Mouse (Mus musculus): ENCODE results near the gene Sh3bgrl3. TPM values are rescaled to one million over a fixed set of nuclear protein-coding genes. Genes with fewer than 3 reads are reported as not detected.

Sh3bgrl3 gene
- polyA plus RNA-seq, 1 experiment from 2014 or later = 190 TPM

DNA sequence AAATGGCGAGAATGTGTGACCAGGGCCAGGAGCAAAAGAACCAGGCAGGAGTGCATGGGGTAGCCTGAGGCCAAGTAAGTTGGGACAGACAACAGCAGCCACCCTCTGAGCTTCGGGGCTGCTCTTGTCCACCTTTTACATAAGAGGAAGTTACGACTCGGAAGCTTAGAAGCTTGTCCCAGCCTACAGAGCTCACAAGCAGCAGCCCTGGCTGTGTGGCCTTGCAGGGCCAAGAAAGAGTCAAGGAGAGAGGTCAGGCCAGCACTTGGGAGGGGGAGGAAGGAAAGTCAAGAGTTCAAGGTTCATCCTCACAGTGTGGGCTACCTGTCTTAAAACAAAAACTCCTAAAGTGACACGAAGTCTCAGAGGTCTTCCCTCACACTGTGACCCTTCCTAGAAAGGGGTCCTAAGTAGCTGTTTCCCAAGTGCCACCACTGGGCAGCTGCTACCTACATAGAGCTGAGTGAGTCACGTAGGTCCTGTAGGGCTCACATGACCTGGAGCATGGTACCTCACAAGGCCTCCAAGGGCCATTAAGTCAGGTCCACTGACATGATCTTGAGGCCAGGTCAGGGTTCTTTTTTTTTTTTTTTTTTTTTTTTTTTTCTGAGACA, 8.3 kb downstream of the Sh3bgrl3 start:
- Histone ChIP-seq H3K4me2 (no peak overlapping the region), H3K9ac (no peak overlapping the region), H3K4me3 (no peak overlapping the region), H3K27ac (ENCODE audit: poor library complexity, severe bottlenecking) (no peak overlapping the region), H3K4me1 (replicated peaks) (peaks cover 11% of the 10 kb centered on the region; the same call in 1 of the 2 replicates), H3K36me3 (no peaks in the 10 kb centered on the region), H3K9me3 (replicated peaks) (no peaks in the 10 kb centered on the region), H3K27me3 (replicated peaks) (no peaks in the 10 kb centered on the region; the same call in 1 of the 2 replicates)
- whole genome bisulfite sequencing = 76% methylated on average over 6 of the region's 6 CpGs
- no peak for ATAC-seq (ENCODE audit: insufficient number of reproducible peaks, low FRiP score)

DNA sequence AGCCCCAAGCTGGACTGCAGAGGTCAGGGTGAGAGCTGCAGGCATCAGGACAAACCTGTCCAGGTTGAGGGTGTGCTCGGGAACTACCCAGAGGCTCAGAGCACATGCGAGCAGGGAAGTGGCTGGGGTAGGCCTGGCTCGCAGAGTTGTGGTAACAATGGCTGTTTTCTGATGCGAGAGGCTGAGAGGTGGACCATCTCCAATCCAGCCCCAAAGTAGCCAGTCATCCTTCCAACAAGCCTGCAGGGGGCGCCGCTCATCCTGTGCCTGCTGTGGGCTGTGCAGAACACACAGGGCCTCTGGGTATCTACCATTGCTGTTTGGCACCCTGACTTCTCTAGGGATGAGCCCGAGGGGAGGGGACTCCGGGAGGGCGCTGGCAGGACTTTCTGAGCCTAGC, 8.9 kb downstream of the Sh3bgrl3 start:
- Histone ChIP-seq H3K4me3 (no peak overlapping the region), H3K4me2 (no peak overlapping the region), H3K27me3 (replicated peaks) (no peaks in the 10 kb centered on the region; the same call in 1 of the 2 replicates), H3K27ac (ENCODE audit: poor library complexity, severe bottlenecking) (no peak overlapping the region), H3K36me3 (no peaks in the 10 kb centered on the region), H3K4me1 (replicated peaks) (peaks cover 11% of the 10 kb centered on the region; the same call in 1 of the 2 replicates), H3K9me3 (replicated peaks) (no peaks in the 10 kb centered on the region), H3K9ac (no peak overlapping the region)
- 65% methylated on average over 9 of the region's 9 CpGs for WGBS
- no peak for ATAC-seq (ENCODE audit: insufficient number of reproducible peaks, low FRiP score)

DNA sequence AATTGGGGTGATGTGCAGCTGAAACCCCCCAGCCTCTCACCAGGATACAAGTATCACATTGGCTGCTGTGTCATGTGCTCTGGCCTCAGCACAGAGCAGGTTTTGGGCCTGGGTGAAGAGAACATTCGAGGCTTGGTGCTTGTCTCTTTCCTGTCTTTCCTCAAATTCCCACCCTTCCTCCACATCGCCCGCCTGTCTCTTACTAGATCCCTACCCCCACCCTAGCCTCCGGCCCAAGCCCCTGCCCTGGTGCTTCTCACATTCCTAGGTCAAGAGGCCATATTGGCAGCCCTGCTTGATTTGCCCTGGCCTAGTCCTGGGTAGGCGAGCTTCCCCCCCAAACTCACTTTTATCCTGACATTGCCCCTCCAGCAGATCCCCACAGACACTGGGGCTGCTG, 9.5 kb downstream of the Sh3bgrl3 start:
- Histone ChIP-seq H3K9ac (no peak overlapping the region), H3K9me3 (replicated peaks) (no peaks in the 10 kb centered on the region), H3K4me1 (replicated peaks) (peaks cover 6% of the 10 kb centered on the region; the same call in 1 of the 2 replicates), H3K27ac (ENCODE audit: poor library complexity, severe bottlenecking) (no peak overlapping the region), H3K4me3 (no peak overlapping the region), H3K36me3 (no peaks in the 10 kb centered on the region), H3K27me3 (replicated peaks) (no peaks in the 10 kb centered on the region; the same call in 1 of the 2 replicates), H3K4me2 (no peak overlapping the region)
- ATAC-seq (ENCODE audit: insufficient number of reproducible peaks, low FRiP score) = no peak
- WGBS = 69% methylated on average over 5 of the region's 5 CpGs

DNA sequence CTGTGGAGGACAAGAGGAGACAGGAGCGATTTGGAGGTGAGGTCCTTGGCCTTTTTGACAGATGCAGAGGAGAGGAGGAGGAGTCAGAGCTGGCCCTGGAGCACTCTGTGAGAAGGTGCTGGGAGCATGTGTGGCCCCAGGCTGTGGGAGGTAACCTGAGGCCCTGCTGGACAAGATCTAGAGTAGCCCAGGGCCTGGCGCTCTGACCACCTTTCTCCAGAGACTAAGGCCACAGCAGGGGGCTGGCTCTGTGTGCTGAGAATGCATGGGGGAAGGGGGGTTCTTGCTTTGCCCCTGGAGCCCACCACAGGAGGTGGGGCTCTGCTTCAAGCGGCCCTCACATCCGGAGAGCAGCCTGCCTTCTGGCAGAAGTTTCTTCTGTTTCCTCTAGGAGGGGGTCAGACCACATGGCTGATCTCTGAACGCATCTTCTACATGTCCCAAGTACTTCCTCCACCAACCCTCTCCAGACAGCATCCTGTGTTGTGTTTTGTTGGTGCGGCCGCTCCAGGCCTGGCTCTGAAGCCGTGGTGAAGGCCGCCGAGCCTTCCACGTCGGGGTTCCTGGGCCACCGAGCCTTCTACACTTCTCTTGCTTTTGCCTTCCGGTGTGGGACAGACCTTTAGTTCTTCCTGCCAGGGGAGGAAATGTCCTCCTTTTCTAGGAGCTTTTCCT, 10.3 kb downstream of the Sh3bgrl3 start:
- Histone ChIP-seq H3K9ac (no peak overlapping the region), H3K4me1 (replicated peaks) (peaks cover 6% of the 10 kb centered on the region), H3K27me3 (replicated peaks) (no peaks in the 10 kb centered on the region; the same call in 1 of the 2 replicates), H3K27ac (ENCODE audit: poor library complexity, severe bottlenecking) (no peak overlapping the region), H3K9me3 (replicated peaks) (no peaks in the 10 kb centered on the region), H3K4me3 (no peak overlapping the region), H3K4me2 (no peak overlapping the region), H3K36me3 (no peaks in the 10 kb centered on the region)
- 58% methylated on average over 14 of the region's 14 CpGs for WGBS
- ATAC-seq (ENCODE audit: insufficient number of reproducible peaks, low FRiP score) = no peak

DNA sequence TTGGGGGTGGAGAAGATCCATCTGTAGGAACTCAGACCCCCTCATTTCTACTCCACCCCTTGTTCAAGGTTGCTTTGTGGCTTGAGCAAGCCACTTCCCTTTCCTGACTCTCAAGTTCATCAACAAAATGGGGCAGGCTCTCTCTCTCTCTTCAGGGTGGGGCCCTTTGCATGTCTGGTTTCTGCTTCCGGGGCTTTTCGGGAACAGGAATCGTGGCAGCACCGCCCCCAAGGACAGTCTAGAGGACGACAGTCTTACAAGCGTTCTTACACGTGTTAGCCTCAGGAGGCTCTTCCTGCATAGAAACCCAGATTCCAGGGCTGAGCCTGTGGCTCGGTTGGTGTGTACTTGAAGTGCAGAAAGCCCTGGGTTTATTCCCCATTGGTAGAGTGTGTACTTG, 11.6 kb downstream of the Sh3bgrl3 start:
- WGBS = 71% methylated on average over 8 of the region's 8 CpGs
- Histone ChIP-seq H3K4me3 (no peak overlapping the region), H3K27me3 (replicated peaks) (no peaks in the 10 kb centered on the region), H3K4me2 (no peak overlapping the region), H3K9me3 (replicated peaks) (no peaks in the 10 kb centered on the region), H3K27ac (ENCODE audit: poor library complexity, severe bottlenecking) (no peak overlapping the region), H3K4me1 (replicated peaks) (peaks cover 15% of the 10 kb centered on the region), H3K9ac (no peak overlapping the region), H3K36me3 (no peaks in the 10 kb centered on the region)
- no peak for ATAC-seq (ENCODE audit: insufficient number of reproducible peaks, low FRiP score)

DNA sequence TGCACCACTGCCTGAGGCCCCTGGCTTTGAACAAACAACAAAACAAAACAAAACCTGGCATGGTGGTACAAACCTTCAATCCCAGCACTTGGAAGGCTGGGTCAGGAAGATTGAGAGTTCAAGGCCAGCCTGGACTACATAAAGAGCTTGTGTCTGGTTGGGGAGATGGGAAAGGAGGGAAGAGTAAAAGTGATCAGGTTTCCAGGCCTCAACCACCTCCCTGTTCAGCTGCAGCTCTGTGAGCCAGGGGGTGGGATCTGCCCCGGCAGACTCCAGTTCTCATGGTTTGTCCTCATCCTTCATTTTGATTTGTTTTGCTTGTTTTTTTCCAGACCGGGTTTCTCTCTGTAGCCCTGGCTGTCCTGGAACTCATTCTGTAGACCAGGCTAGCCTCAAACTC, 12.1 kb downstream of the Sh3bgrl3 start:
- no peak overlapping the region for H3K9ac ChIP-seq
- 85% methylated on average over 2 of the region's 2 CpGs for WGBS
- no peak for ATAC-seq (ENCODE audit: insufficient number of reproducible peaks, low FRiP score)
- H3K9me3 ChIP-seq (replicated peaks) = no peaks in the 10 kb centered on the region
- peaks cover 16% of the 10 kb centered on the region for H3K4me1 ChIP-seq (replicated peaks)
- no peak overlapping the region for H3K27ac ChIP-seq (ENCODE audit: poor library complexity, severe bottlenecking)
- H3K36me3 ChIP-seq = no peaks in the 10 kb centered on the region
- no peak overlapping the region for H3K4me3 ChIP-seq
- no peaks in the 10 kb centered on the region for H3K27me3 ChIP-seq (replicated peaks)
- H3K4me2 ChIP-seq = no peak overlapping the region

DNA sequence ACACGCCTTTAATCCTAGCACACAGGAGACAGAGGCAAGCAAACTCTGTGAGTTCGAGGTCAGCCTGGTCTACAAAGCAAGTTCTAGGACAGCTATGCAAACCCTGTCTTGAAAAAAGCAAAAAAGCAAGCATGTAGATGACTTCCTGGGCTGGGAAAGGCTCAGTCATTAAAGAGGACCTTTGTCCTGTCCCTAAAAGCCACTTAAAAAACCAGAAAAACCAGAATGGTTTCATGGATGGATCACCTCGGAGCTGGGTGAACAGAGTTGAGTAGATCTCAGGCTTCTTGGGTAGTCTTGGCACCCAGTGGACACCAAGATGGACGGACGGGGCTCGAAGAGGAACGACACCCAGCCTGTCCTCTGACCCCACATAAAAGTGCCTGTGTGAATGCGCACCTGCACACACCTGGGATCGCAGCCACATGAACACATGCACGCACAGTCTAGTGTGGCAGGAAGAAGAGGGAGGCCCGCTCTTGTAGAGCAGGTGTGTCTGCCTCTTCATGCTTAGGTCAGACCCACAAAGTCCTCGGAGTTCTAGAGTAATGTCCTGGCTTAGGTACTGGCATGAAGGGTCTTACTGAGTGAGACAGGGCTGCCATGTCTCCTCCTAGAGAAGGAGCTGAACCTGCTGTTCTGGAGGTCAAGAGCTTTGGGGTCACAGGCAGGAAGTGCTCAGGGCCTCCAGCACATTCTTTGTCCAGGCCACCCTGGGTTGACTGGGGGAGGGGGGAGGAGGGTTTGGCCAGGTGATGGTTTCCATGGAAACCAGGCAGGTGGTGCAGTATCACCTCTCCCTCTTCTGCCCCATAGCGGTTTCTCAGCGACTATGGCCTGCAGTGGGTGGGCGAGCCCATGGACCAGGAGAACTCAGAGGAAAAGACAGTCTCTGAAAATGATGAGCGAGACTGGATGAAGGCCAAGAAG, 13.1 kb downstream of the Sh3bgrl3 start:
- no peak for ATAC-seq (ENCODE audit: insufficient number of reproducible peaks, low FRiP score)
- no peak overlapping the region for H3K4me3 ChIP-seq
- no peaks in the 10 kb centered on the region for H3K36me3 ChIP-seq
- WGBS = 84% methylated on average over 16 of the region's 16 CpGs
- H3K9me3 ChIP-seq (replicated peaks) = no peaks in the 10 kb centered on the region
- H3K9ac ChIP-seq = no peak overlapping the region
- no peaks in the 10 kb centered on the region for H3K27me3 ChIP-seq (replicated peaks)
- H3K4me1 ChIP-seq (replicated peaks) = peaks cover 22% of the 10 kb centered on the region
- no peak overlapping the region for H3K27ac ChIP-seq (ENCODE audit: poor library complexity, severe bottlenecking)
- no peak overlapping the region for H3K4me2 ChIP-seq

DNA sequence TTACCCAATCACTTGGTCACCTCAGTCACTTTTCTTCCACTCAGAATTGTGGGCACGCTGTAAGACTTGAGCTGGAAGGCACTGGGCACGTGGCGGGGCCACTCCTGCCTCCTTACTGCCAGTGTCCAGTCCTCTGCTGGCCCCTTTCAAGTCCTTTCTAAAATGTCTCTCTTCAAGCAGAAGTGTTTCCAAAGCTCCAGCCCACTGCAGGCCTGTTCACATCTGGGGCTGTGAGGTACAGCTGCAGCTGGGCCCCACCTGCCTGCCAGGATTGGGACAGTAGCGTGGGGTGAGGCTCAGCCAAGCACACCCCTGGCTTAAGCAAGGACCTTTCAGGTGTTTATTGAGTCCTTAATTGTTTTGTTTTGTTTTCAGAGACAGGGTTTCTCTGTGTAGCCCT, 14.6 kb downstream of the Sh3bgrl3 start:
- Histone ChIP-seq H3K4me1 (replicated peaks) (peaks cover 32% of the 10 kb centered on the region), H3K9me3 (replicated peaks) (no peaks in the 10 kb centered on the region), H3K27ac (ENCODE audit: poor library complexity, severe bottlenecking) (no peak overlapping the region), H3K27me3 (replicated peaks) (no peaks in the 10 kb centered on the region), H3K36me3 (no peaks in the 10 kb centered on the region), H3K4me2 (no peak overlapping the region), H3K9ac (no peak overlapping the region), H3K4me3 (no peak overlapping the region)
- 85% methylated on average over 4 of the region's 4 CpGs for WGBS
- no peak for ATAC-seq (ENCODE audit: insufficient number of reproducible peaks, low FRiP score)

DNA sequence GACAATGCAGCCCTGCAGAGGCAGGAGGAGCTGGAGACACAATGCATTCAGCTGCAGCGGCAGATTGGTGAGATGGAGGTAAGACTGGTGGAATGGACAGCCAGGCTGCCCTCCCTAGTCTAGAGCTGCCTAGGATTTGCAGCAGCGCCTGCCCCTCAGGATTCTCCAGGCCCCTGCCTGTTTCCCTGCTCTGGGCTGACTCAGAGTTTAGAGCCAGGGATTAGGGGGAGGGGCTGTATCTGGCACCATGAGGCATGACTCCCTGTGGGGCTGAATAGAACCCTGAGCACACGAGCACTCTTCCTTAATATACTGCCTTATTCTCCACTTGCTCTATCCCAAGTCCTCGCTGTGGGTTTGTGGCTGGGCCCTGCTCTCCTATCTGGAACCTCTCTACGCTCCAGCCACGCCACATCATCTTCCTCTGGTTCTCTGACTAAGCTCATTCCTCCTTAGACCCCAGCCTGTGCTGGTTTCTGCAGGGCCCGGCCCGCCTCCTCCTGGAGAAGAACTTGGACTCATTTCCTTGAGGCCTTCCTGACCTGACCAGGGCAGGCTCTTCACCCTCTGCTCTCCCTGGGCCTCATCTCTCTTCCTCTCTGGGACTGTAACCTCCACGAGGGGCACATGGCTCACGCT, 15.1 kb downstream of the Sh3bgrl3 start:
- Histone ChIP-seq H3K27ac (ENCODE audit: poor library complexity, severe bottlenecking) (no peak overlapping the region), H3K27me3 (replicated peaks) (no peaks in the 10 kb centered on the region), H3K36me3 (no peaks in the 10 kb centered on the region), H3K9me3 (replicated peaks) (no peaks in the 10 kb centered on the region), H3K9ac (no peak overlapping the region), H3K4me2 (no peak overlapping the region), H3K4me1 (replicated peaks) (peaks cover 38% of the 10 kb centered on the region), H3K4me3 (no peak overlapping the region)
- ATAC-seq (ENCODE audit: insufficient number of reproducible peaks, low FRiP score) = 0 out of 2 replicates have a peak, but pooled peaks have one; percentile 31
- 55% methylated on average over 10 of the region's 10 CpGs for WGBS

DNA sequence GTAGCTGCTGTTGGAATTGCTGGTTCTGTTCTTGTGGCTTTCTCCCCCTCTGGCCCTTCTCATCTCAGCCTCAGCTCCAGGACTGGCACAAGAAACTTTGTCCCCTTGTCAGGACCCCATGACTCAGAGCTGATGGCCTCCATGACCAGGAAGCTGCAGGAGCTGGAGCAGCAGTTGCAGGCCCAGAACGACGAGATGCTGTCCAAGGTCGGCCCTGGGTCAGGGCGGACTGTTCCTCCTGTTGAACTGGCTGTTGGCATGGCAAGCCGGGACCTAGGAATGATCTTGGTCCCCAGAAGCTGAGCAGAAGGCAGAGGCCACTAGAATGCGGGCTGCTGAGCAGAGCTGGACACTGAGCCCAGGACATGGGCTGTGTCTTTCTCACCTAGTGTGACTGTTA, 16.2 kb downstream of the Sh3bgrl3 start:
- H3K9me3 ChIP-seq (replicated peaks) = no peaks in the 10 kb centered on the region
- H3K4me2 ChIP-seq = no peak overlapping the region
- ATAC-seq (ENCODE audit: insufficient number of reproducible peaks, low FRiP score) = no peak
- H3K4me3 ChIP-seq = no peak overlapping the region
- no peak overlapping the region for H3K9ac ChIP-seq
- no peaks in the 10 kb centered on the region for H3K27me3 ChIP-seq (replicated peaks)
- H3K36me3 ChIP-seq = no peaks in the 10 kb centered on the region
- H3K4me1 ChIP-seq (replicated peaks) = peaks cover 39% of the 10 kb centered on the region
- no peak overlapping the region for H3K27ac ChIP-seq (ENCODE audit: poor library complexity, severe bottlenecking)
- WGBS = 59% methylated on average over 6 of the region's 6 CpGs

DNA sequence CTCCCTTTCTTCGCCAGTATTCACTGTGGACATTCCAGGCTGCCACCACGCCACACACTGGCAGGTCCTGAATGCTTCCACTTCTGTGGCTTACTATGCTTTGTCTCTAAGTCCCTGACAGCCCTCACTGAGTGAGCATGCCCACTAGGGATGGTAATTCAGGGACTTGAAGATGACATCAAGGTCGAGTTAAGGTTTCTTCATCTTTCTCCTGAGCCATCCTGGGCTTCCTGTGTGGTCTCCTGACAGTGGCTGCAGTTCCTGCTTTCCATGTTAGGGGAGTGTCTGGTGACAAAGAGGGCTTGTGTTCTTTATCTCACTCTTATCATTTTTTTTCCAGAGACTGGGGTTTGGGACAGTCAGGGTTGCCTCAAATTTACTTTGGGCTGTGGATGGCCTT, 17.9 kb downstream of the Sh3bgrl3 start:
- Histone ChIP-seq H3K4me1 (replicated peaks) (peaks cover 39% of the 10 kb centered on the region), H3K9ac (no peak overlapping the region), H3K27me3 (replicated peaks) (no peaks in the 10 kb centered on the region), H3K27ac (ENCODE audit: poor library complexity, severe bottlenecking) (no peak overlapping the region), H3K4me2 (no peak overlapping the region), H3K36me3 (no peaks in the 10 kb centered on the region), H3K9me3 (replicated peaks) (no peaks in the 10 kb centered on the region), H3K4me3 (no peak overlapping the region)
- ATAC-seq (ENCODE audit: insufficient number of reproducible peaks, low FRiP score) = no peak
- 30% methylated on average over 3 of the region's 3 CpGs for WGBS
